Mouse (Mus musculus) myocyte (in vitro differentiated cells): Measurements from ENCODE around the gene Ang5.

Experiments used
- MAX ChIP-seq: IDR thresholded peaks from one replicate; pipeline ENCODE4 v1.6.1; 2011; ENCODE audit warnings: low read depth, mild to moderate bottlenecking, control low read depth
- MYOG ChIP-seq, 3 experiments: IDR thresholded peaks; one replicate each; pipeline ENCODE4 v1.6.1; 2011; ENCODE audit warnings: control low read depth in 2 of 3, low read depth in 2 of 3, mild to moderate bottlenecking in 2 of 3; ENCODE audit not compliant: insufficient read length in 2 of 3, control insufficient read depth in 1 of 3, insufficient read depth in 1 of 3
- POLR2A ChIP-seq: IDR thresholded peaks from one replicate; pipeline ENCODE4 v1.6.1; 2011; ENCODE audit warnings: low read depth, mild to moderate bottlenecking, control low read depth, moderate library complexity; ENCODE audit not compliant: insufficient read length
- TCF12 ChIP-seq: IDR thresholded peaks from one replicate; pipeline ENCODE4 v1.6.1; 2011; ENCODE audit warnings: mild to moderate bottlenecking, control low read depth; ENCODE audit not compliant: poor library complexity, insufficient read depth, severe bottlenecking
- TCF3 ChIP-seq: IDR thresholded peaks from one replicate; pipeline ENCODE4 v1.6.1; 2011; ENCODE audit warnings: low read depth, control low read depth; ENCODE audit not compliant: insufficient read length
- USF1 ChIP-seq: IDR thresholded peaks from one replicate; pipeline ENCODE4 v1.6.1; 2011; ENCODE audit warnings: low read depth, mild to moderate bottlenecking, control low read depth, moderate library complexity

- TF ChIP-seq MAX (no peak), TCF3 (no peak), TCF12 (no peak), POLR2A (no peak), USF1 (no peak), MYOG (IDR thresholded peaks at IDR 0.05; ENCODE audit: control insufficient read depth in 1 of 3, insufficient read depth in 1 of 3, insufficient read length in 2 of 3, low read depth in 2 of 3) (no peak)
These were observed 29.3 kb downstream of the Ang5 start for GRCm38 (mm10) chr14:43986147-43986546.
